Mouse (Mus musculus): ENCODE data around the gene Scn8a. TPM values are rescaled to one million over a fixed set of nuclear protein-coding genes. Genes with fewer than 3 reads are reported as not detected.
A peak's percentile ranks its signal among the peaks of the same experiment; 100 is the strongest.

Gene Scn8a
- total RNA-seq, 4 experiments from 2014 or later, result 200 to 226 (median 209) TPM

DNA sequence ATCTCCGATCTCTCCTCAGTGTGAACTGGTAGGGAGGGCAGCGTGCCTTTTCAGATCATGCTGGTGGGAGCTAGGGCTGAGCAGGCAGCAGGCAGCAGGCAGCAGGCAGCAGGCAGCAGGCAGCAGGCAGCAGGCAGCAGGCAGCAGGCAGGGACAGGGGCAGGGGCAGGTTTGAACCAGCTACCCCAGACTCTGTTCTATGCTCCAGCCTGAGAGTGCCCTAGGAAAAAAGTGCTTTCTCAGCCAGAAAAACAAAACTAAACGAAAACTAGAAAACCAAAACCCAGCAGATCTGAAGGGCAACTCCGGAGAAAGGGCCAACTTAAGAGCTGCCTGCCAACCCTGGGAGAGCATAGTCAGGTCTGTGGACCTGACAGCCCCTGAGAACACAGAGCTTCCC is 199.0 kb downstream of the Scn8a start:
- no peak for DNase-seq (ENCODE audit: low spot score in 2 of 2)

DNA sequence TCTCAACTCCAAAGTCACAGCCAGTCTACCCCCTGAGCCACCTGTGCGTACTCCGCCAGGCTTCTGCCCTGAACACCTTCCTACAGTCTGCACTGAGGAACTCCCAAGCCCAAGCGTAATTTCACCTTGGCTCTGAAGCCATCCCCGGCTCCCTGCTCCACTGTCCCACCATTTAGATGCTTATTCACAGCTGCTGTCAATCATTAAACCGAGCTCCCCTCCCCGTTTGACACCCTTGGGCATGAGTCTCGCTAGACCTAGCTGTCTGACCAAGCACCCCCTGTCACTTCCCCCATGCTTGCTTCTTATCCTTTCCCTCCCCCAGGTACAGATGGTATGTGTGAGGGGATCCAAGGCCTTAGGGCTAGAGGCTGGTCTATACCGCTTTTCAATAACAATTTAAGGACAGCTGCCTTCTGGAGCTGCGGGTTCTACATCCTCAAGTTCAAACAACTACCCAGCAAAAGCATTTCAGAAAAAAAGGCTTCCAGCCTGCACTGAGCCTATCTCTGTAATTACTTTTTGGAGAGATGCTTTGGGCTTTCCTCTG is 200.1 kb downstream of the Scn8a start:
- DNase-seq (ENCODE audit: low spot score in 2 of 2), result no peak

DNA sequence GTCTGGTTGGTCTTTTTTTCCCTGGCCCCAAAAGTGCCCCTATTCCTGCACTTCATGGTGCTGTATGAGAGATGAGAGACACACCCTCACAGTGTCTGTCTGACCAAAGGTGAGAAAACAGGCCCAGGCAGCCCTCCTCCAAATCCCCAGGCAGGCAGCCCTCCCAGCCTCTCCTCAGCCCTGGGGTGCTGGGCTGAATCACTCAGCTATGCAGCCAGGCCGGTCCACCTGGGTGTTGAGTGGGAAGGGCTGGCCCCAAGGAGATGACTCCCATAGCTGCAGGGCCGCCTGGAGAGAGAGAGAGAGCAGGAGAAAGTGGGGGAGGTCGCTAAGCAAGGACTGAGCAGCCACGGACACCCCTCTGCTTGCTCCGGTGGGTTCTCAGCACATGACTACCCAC is 201.1 kb downstream of the Scn8a start:
- DNase-seq (ENCODE audit: low spot score in 2 of 2), result no peak

DNA sequence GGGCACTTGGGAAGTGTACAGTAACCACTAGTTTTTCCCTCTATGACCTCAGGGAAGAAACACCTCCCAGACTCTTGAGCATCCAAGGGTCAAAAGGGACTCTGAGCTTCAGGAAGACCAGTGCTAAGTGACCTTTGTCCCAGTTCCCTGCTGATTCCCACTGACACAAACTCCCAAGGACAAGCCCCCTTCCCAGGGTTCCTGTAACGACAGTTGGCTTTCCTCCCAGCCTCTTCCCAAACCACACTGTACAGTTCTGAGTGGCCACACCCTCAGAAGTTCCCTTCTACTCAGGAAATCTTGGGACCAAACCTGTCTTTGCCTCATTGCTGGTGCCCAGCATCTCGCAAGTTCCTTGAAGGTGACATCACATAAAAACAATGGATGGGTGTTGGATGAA is 203.1 kb downstream of the Scn8a start:
- no peak for DNase-seq (ENCODE audit: low spot score in 2 of 2)

DNA sequence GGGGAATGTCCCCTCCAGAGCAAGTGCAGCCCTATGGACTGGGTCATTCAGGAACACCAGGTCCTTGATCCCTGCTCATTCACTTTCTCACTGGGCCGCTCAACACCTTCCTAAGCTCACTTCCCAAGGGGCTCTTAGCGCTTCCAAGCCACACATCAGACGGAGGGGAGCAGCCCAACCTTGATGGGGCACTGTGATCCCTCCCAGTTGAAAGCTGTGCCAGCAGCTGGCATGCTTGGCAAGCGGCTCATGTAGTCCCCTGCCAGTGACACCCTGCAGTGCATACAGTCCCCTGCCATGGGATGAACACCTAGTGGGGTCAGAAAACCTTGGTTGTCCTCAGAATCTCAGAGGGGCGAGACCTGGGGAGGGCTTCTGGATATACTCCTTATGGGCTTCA is 204.4 kb downstream of the Scn8a start:
- no peak for DNase-seq (ENCODE audit: low spot score in 2 of 2)

DNA sequence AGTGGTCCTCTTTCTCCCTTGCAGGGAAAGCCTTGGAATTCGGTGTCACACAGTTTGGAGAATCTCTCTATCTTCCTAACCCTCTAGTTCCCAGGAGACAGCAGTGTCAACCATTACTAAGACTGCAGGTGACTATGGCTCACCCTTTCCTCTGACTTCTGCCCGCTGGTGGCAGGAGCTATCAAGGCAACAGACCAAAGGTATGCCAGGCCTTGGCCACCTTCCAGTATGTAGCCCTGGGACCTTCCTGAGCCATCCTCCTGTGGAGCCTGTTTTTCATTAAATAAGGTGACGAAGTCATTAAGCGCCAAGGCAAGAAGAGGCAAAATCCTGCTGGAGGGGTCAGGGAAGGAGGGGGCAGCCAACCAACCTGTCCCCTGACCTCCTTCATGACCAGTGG is 205.5 kb downstream of the Scn8a start:
- DNase-seq (ENCODE audit: low spot score in 2 of 2), result no peak

DNA sequence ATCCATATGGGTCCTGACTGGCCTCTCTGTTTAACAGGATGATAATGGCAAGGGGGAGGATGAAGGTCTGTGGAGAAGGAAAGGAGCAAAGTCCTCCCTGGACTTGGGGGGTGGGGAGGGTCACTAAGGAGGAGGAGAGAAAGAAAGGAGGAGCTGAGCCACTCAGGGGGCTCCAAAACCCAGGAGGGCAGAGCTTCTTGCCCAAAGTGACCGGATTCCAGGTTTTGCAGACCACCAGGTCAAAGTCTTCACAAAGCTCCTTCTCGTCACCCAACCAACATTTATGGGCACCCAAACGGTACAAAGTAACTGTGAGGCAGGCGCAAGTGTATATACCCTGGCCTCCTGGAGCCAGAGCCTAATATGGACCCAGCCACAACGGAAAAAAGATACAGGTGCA is 206.0 kb downstream of the Scn8a start:
- no peak for DNase-seq (ENCODE audit: low spot score in 2 of 2)

DNA sequence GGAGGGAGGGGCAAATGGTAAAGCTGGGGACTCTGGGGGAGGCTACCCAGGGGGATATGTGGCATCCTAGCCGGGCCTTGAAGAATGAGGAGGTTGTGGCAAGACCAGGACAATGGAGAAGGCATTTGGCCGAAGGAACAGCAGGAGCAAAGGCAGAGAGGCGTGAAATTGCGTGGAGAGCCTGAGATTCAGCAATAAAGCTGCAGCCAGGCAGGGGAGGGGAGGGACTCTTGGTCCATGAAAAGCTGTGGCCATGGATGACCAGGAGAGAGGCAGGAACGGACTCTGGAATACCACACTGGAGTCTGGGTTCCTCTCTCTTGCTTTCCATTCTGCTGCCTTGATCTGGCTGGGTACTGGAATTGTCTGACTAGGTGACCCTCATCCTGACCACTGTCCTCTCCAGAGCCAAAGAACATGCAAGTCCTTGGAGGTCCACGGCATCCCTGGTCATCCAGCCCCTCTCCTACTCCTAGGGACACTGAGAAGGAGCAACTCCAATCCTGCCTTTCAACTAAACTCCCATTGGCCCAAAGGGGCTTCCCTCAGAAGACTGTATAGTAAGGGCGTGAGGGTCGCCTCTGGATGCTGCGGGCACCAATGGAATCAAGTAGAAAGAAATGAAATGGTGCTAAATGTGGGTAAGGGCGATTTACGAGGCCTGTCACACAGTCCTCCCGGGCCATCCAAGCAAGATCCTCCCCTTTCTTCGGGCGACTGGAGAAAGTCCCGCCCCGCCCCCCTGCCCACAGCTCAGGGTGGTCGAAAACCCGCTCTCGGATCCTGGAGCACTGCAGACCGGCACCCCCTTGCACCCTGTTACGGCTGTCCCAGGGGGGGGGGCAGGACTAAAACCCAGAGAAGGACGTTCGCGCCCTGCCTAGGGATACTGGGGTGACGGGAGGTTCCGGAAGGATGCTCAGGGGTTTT is 206.7 kb downstream of the Scn8a start:
- DNase-seq (ENCODE audit: low spot score in 2 of 2), result no peak

DNA sequence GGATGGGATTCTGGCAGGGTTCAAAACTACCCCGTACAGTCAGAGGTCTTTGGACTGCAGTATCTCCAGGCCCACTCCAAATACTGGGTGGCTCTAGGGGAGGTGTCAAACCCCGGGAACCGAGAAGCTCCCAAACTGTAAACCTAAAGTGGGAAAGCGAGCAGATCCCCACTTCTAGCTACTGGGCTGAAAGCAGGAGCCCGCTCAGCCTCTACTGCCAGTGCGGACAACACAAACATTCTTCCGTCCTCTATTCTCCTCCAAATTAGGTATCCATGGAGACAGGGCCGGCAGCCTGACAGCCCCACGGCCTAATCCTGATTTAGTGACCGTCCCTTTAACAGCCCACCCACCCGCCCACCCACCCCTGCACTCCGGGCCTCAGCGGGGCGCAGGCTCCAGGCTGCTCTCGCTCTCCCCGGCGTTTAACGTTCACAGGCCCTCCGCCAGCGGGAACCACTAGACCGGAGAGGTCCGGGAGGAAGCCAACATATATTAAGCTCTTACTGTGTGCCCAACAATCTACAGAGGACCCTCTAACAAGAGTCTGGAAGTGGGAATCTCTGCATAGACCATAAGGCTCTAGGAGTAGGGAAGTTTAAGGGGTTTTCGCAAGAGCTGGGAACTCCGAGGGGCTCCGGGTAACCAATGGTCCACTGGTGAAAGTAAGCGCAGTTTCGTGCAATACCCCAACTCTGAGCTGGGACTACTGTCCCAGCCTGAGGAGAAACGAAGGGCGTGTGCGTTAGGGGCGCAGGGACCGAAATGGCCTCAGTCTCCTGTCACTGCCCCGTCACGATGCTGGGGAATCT is 207.5 kb downstream of the Scn8a start:
- DNase-seq (ENCODE audit: low spot score in 2 of 2), result no peak

DNA sequence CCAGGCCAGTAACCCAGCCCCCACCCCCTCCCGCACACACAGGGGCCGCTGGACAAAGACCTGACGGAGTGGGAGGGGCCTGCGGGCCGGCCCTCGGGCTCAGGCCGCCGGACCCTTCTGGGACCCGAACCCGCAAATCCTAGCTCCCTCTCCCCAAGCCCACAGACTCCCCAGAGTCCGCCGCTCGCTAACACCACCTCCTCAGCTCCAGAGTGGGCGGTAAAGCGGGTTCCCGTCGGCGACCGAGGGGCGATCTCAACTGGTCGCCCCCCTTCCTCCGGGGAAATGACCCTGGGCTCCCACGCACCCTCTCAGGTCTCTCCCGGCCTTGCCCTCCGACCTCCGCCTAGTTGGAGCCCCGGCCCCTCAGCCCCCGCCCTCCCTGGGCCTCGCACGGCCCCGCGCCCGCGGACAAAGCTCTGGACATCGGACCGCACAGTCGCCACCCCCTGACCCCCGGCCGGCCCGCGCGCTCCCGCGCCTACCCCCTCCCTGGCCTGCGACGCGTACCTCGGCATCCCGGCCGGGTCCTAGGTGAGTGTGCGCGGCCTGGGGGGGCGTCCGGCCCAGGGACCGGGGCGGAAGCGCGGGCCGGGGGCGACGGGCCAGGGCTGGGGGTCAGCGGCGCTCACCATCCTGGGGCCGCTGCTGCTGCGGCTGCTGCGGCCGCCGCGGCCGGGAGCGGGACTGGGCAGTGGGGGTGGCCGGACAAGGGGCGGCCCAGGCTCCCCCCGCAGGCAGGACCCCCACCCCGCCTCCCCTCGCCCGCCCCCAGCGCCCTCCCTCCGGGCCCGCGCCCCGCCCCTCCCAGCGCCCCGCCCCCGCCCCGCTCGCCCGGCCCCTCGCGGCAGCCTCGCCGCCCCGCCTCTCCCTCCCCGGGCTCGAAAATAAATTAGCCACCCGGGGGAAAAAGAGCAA is 208.4 kb downstream of the Scn8a start, which contains the start of gene Fignl2:
Fignl2 (minus strand) TSS at position 755 of the 918 bp plus-strand sequence.
- no peak for DNase-seq (ENCODE audit: low spot score in 2 of 2)

DNA sequence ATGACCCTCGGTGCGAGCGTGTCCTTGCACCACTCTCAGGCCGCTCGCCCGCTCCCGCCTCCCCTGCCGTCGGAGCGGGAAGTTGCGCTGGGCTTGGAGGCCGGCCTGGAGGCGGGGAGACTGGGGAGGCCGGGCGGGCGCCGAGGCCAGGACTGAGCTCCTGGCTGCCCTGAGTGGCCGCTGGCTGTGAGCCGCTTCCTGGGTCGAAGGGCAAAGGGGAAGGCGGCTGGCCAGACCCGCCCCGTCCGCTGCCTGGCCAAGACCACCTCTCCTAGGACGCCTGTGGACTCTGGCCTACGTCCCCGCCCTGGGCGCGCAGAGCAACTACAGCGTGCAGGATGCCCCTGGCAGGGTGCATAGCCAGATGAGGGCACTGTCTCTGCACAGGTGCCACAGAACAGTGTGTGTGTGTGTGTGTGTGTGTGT is 209.1 kb downstream of the Scn8a start:
- peak; percentile 42 to 54 for DNase-seq (ENCODE audit: low spot score in 2 of 2)

DNA sequence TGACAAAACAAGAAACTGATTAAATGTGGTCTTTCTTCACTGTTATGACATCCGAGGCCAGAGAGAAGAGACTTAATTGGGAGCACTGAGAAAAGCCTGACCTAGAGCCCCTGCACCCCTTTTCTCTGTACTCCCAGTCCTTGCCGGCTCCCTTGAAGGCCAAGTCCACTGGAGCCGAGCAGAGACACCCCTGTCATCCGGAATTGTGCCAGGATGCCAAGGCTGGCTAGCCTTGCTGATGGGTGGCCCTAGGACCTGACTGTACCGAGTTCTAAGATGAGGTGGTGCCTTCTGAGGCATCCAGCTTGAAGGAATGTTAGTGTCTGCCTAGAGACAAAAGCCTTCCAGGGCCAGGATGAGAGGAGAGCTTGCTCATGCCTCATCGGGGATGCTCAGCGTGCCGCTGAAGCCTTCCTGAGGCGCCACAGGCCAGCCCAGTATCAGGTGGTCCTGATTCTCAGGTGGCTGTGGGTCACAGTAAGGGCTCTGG is 210.4 kb downstream of the Scn8a start:
- DNase-seq (ENCODE audit: low spot score in 2 of 2), result no peak

DNA sequence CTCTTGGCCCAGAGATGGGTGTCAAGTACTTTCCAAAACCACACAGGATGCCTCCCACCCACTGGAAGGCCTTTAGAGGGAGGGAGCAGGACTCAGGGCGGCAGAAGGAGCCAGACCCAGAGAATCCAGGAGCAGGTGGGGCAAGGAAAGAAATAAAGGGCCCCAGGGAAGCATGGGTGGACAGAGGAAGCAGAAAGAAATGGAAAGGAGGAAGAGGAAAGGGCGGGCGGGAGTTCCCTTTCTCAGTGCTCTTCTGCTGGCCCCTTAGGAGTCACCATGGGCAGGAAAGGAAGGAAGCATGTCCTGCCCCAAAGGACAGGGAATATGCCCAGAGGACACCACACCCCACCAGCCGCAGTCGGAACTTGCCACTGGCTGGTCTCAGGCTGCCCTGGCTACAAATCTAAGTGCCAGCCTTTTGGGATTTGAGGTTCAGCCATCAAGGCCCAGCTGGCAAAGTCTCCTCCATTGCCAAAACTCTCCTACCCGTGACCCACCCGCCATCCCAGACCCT is 211.4 kb downstream of the Scn8a start:
- DNase-seq (ENCODE audit: low spot score in 2 of 2), result no peak

DNA sequence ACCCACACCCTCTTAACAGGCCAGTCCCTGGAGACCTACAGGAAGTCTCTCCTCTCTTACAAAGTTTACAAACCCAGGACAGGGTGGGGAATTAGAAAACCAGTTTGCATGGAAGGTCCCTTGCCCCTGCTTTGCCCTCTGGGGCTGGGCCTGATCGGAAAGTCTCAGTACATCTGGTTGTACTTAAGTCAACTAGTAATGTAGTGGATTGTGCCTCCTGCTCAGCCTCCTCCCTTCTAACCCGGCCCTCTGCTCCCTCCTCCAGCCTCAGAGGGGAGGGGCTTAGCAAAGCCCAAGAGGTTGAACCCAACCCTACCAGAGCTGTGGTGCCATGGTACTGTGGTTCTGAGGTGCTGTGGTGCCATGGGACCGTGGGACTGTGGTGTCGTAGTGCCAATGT is 212.6 kb downstream of the Scn8a start:
- DNase-seq (ENCODE audit: low spot score in 2 of 2), result no peak

DNA sequence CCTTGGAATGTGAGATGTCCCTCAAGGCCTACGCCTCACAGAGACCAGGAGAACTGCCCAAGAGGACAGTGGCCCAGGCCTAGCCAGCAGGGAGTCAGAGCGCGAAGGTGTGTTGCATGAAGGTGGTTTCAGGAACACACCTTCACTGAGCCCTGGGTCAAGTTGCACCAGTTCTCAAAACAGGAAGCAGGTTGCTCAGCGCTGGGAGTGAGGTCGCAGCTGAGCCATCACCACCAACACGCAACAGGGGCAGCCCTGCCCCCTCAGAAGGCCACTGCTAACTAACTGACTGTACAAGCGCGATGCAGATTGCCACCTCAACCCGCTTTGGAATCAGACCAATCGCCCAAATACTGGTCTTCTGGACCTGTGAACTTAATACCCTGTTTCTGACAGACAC is 214.8 kb downstream of the Scn8a start:
- DNase-seq (ENCODE audit: low spot score in 2 of 2), result no peak

DNA sequence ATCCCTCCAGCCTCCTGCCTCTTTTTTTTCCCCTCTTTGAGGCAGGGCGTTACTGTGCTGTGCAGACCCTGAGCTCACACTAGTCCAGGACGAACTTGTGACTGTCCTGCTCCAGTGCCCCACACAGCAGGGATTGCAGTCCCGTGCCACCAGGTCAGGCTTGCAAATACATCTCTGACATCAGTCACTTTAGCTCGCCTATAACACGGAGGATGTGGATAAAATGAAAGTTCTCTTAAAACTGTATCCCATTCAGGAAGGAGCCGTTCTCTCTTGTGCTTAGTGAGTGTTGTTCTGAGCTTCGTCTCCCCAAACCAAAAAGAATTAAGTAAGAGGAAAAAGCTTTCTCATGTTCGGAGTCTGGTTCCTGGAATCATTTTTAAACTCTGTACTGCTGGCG is 216.8 kb downstream of the Scn8a start:
- DNase-seq (ENCODE audit: low spot score in 2 of 2), result no peak

DNA sequence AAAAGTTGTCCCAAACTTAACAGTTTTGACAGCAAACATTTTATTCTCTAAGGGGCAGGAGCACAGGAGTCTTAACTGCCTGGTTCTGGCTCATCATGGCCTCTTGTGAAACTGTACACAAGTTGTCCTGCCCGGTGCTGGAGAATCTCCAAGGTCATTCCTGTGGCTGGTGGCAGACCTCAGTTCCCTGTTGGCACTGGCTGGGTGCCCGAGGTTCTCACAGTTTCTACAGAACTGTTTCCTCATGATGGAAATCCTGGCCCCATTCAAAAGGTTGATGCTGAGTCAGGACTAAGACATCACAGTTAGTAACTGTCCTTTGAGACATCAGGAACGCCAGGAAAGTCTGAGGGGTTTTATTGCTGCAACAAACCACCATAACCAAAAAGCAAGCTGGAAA is 217.3 kb downstream of the Scn8a start:
- no peak for DNase-seq (ENCODE audit: low spot score in 2 of 2)

DNA sequence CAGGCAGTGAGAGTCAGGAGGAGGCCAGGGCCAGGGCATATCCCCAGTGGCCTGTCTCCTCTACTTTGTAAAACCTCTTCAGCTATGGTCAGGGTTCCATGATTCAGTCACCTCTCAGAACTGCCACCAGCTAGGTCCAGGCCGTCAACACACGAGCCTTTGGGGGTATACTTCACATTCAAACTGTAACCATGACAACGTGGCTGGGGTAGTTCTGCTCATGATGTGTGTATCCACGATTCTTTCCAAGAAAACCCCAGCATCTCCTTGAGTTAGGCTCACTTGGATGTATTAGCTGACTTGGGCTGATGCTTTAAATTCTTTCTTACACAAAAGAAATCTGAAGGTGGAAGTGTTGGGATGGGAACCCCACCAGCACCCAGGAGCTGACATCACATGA is 218.6 kb downstream of the Scn8a start:
- no peak for DNase-seq (ENCODE audit: low spot score in 2 of 2)

DNA sequence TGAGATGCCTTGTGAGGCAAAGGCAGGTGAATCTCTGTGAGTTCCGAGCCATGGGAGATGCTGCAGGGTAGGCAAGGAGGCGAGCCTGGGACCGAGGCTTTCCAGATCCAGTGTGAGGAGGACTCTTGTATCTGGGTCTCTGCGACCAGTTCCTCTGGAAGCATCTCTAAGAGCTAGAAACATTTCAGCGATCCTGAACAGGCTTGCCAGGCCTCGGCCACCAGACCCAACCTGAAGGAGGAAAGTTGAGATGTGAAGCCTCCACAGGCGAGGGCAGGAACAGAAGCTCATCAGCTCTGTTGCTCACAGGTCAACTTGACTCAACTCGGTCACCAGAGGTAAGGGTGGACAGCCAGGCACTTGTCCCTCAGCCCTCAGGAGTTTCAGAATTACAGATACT is 221.9 kb downstream of the Scn8a start:
- no peak for DNase-seq (ENCODE audit: low spot score in 2 of 2)

DNA sequence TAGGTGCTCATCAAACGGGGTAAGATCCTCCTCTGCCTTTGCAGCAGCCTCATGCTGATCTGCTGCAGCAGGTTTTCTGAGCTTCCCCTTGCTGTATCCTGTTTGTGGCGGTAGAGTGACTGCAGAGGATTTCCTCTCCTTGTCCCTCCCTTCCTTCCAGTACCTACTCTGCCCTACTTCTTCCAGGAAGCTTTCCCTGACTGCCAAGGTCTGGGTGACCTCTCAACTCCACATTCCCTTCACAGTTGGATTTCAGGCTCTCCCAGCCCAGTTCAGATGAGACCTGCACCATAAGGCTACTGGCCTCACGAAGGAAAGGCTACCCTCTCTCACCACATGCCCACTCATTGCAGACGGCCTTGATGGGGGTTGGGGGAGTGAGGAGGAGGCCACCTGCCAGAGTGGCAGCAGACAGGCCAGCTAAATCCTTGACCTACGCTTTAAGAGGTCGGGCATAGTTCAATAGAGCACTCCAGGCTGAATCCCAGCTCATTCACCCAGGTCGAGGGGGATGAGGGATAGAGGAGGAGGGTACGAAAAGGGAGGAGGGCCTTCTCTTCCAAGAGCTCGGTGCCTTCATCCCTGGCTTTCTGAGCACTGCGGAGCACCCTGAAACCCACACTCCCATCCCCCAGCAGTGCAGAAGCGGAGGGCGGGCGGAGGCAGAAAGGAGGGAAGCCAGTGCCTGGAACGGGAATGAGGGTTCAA is 222.6 kb downstream of the Scn8a start:
- DNase-seq (ENCODE audit: low spot score in 2 of 2), result no peak

Measured in left cerebral cortex, adult 8-10 months (tissue).